Mouse (Mus musculus): Measurements from ENCODE around the gene Il20. TPM values are rescaled to one million over a fixed set of nuclear protein-coding genes. Genes with fewer than 3 reads are reported as not detected.

Gene Il20
- total RNA-seq, 2 experiments from 2014 or later = not detected

DNA sequence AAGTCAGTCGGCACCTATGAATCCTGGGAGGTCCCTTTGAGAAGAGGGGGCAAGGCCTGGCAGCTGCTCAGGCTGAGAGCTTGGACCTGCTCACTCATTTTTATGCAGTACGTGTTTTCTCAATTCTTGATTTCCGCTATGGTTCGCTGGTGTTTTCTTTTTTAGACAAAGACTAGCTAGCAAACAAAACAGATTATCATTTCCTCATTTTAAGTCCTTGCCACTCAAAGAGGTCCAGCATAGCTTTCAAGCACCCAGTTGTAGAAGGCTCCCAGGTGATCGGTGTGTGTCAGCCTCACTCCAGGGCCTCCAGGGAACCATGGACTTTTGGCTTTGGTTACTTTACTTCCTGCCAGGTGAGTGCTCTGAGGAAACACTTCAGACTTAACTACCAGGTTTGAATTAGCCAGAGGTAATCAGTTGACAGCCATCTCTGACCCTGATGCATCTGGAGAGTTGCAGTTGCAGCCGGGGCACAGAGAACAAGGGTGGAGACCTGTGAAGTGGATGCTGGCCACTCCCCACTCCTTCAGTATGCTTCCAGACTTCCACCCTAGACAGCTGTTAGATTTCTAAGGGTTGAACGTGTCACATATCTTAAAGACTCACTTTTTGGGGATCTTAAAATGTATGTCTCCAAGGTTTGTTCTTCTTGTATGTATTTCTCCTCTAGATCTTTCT, 45.6 kb downstream of the Il20 start, which contains the start of gene Fcmr:
Gene Fcmr, plus strand, starts transcription at position 129 of the 681 bp plus-strand sequence.
- no peak for DNase-seq (ENCODE audit: low spot score in 2 of 2)

- DNase-seq (ENCODE audit: low spot score in 2 of 2) = no peak
These were observed 46.5 kb downstream of the Il20 start for GRCm38 (mm10) chr1:130864741-130865140.

DNA sequence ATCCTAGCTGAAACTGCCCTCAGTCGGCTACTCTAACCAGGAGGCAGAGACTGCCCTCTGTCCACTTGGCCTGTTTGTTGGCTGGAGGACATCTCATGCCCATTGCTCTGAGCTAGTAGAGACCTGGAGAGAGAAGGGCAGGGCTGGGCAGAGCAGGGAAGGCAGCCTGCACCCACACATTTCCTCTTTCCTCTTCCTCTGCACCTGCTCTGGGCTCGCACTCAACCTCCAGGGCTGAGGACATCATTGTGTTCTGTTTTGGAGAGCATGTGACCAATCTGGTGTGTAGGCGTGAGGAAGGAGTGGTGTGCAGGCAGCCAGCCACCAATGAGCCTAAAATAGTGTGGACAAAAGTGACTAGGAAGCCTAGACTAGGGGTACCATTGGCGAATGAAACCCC, 47.0 kb downstream of the Il20 start:
- no peak for DNase-seq (ENCODE audit: low spot score in 2 of 2)

GRCm38 (mm10) chr1:130857456-130857855, 53.8 kb downstream of the Il20 start:
- no peak for DNase-seq (ENCODE audit: low spot score in 2 of 2)

Other genes starting within 250 kb of the Il20 start
- under 1 TPM; 0.43 to 0.47 TPM for gene C4bp, start 249.8 kb downstream of the Il20 start, total RNA-seq (2021)
- gene Gm29427, start 195.7 kb downstream of the Il20 start, total RNA-seq (2021) = not detected
- gene Yod1, start 194.1 kb downstream of the Il20 start, total RNA-seq (2021) = 10 to 100 TPM; 16.2 to 18.1 TPM
- gene Pfkfb2, start 182.2 kb downstream of the Il20 start, total RNA-seq (2021) = 10 to 100 TPM; 39.2 to 41.2 TPM
- gene AA986860, start 179.5 kb downstream of the Il20 start, total RNA-seq (2021) = 1 to 10 TPM; 1.3 to 1.6 TPM
- gene Fcamr, start 110.5 kb downstream of the Il20 start, total RNA-seq (2021) = not detected
- gene Pigr, start 84.8 kb downstream of the Il20 start, total RNA-seq (2021) = not detected
- gene Fcmr, start 45.8 kb downstream of the Il20 start, total RNA-seq (2021) = not detected
- not detected for gene Il24, start 24.0 kb downstream of the Il20 start, total RNA-seq (2021)
- gene Il19, start 28.7 kb upstream of the Il20 start, total RNA-seq (2021) = not detected
- gene Il10, start 108.4 kb upstream of the Il20 start, total RNA-seq (2021) = not detected
- gene Mapkapk2, start 186.4 kb upstream of the Il20 start, total RNA-seq (2021) = 10 to 100 TPM; 32.2 to 33.8 TPM
- 10 to 100 TPM; 17.4 to 20.2 TPM for gene Dyrk3, start 226.9 kb upstream of the Il20 start, total RNA-seq (2021)
- 10 to 100 TPM; 37.0 to 38.3 TPM for gene Eif2d, start 241.7 kb upstream of the Il20 start, total RNA-seq (2021)

Data from layer of hippocampus, adult 18-20 months (tissue).